Mouse (Mus musculus) bone marrow macrophage, adult 2 months (primary cell): ENCODE measurements around the gene Unc5cl. TPM values are rescaled to one million over a fixed set of nuclear protein-coding genes. Genes with fewer than 3 reads are reported as not detected.

Experiments
- H3K27ac ChIP-seq: 2 replicates; pipeline ENCODE4 v1.5.1; 2012; ENCODE audit warnings: low read depth, low read length; ENCODE audit not compliant: insufficient read depth
- H3K4me1 ChIP-seq: 2 replicates; pipeline ENCODE4 v1.6.1; 2012; ENCODE audit warnings: low read length; ENCODE audit not compliant: control insufficient read depth, insufficient read depth
- H3K4me3 ChIP-seq: 2 replicates; pipeline ENCODE4 v1.5.1; 2012; ENCODE audit warnings: mild to moderate bottlenecking, low read length, moderate library complexity; ENCODE audit not compliant: insufficient read depth
- CTCF ChIP-seq: IDR thresholded peaks from 2 replicates; pipeline ENCODE4 v1.5.1; 2012; ENCODE audit warnings: low read depth, mild to moderate bottlenecking, low read length, moderate library complexity
- POLR2A ChIP-seq: IDR thresholded peaks from 2 replicates; pipeline ENCODE4 v1.6.1; 2012; ENCODE audit warnings: mild to moderate bottlenecking, low read depth, low read length, borderline replicate concordance
- polyA plus RNA-seq: library from polyadenylated mRNA; stranded (reverse); fragments of >200 nt; gene quantifications from 2 replicates; pipeline ENCODE4 v1.2.4, GENCODE M21; 2012; ENCODE audit not compliant: missing spikeins, insufficient read depth, insufficient read length

The Unc5cl gene
- polyA plus RNA-seq, 1 experiment = not detected

GRCm38 (mm10) chr17:48533844-48534705 lies 79.4 kb downstream of the Unc5cl start:
- no peak for TF ChIP-seq CTCF
- no peak for TF ChIP-seq POLR2A
- H3K27ac ChIP-seq = no peak overlapping the region
- H3K4me3 ChIP-seq = no peak overlapping the region
- no peaks in the 10 kb centered on the region for H3K4me1 ChIP-seq

GRCm38 (mm10) chr17:48538328-48538727 lies 83.6 kb downstream of the Unc5cl start:
- no peak overlapping the region for H3K27ac ChIP-seq
- H3K4me1 ChIP-seq = no peaks in the 10 kb centered on the region
- TF ChIP-seq CTCF = peak; percentile 45; the same call in 1 of the 2 replicates
- no peak for TF ChIP-seq POLR2A
- H3K4me3 ChIP-seq = no peak overlapping the region

GRCm38 (mm10) chr17:48539326-48539725 lies 84.6 kb downstream of the Unc5cl start:
- H3K4me1 ChIP-seq = no peaks in the 10 kb centered on the region
- H3K4me3 ChIP-seq = no peak overlapping the region
- no peak overlapping the region for H3K27ac ChIP-seq
- no peak for TF ChIP-seq CTCF
- TF ChIP-seq POLR2A = no peak

- Histone ChIP-seq H3K4me1 (no peaks in the 10 kb centered on the region), H3K27ac (no peak overlapping the region), H3K4me3 (no peak overlapping the region)
- no peak for TF ChIP-seq CTCF
Observed at GRCm38 (mm10) chr17:48542733-48543132, 88.0 kb downstream of the Unc5cl start.

GRCm38 (mm10) chr17:48543301-48543765 lies 88.6 kb downstream of the Unc5cl start:
- no peak for TF ChIP-seq CTCF
- no peak overlapping the region for H3K27ac ChIP-seq
- H3K4me3 ChIP-seq = no peak overlapping the region
- H3K4me1 ChIP-seq = no peaks in the 10 kb centered on the region

GRCm38 (mm10) chr17:48544722-48545121 lies 90.0 kb downstream of the Unc5cl start:
- Histone ChIP-seq H3K4me1 (no peaks in the 10 kb centered on the region), H3K27ac (no peak overlapping the region), H3K4me3 (no peak overlapping the region)
- TF ChIP-seq POLR2A (no peak), CTCF (no peak)

GRCm38 (mm10) chr17:48545223-48545943 lies 90.7 kb downstream of the Unc5cl start:
- H3K4me1 ChIP-seq = no peaks in the 10 kb centered on the region

GRCm38 (mm10) chr17:48546036-48546435 lies 91.3 kb downstream of the Unc5cl start:
- Histone ChIP-seq H3K4me1 (no peaks in the 10 kb centered on the region), H3K4me3 (no peak overlapping the region), H3K27ac (no peak overlapping the region)
- no peak for TF ChIP-seq POLR2A
- no peak for TF ChIP-seq CTCF

More at GRCm38 (mm10) chr17:48545223-48545943, 90.7 kb downstream of the Unc5cl start:
- TF ChIP-seq CTCF = no peak
- TF ChIP-seq POLR2A = no peak
- Histone ChIP-seq H3K4me3 (no peak overlapping the region), H3K27ac (no peak overlapping the region)

- Histone ChIP-seq H3K4me3 (no peak overlapping the region), H3K4me1 (no peaks in the 10 kb centered on the region), H3K27ac (no peak overlapping the region)
- TF ChIP-seq CTCF (no peak), POLR2A (no peak)
Observed at GRCm38 (mm10) chr17:48547668-48548067, 93.0 kb downstream of the Unc5cl start.
